Mouse (Mus musculus) kidney, adult 8-10 months (tissue): ENCODE data around the gene Usp2.

Experiments
- DNase-seq, 2 experiments: peaks; one replicate each; pipeline ENCODE4 v3.0.0; 2022

Gene Usp2

GRCm38 (mm10) chr9:44076764-44077120, 9.9 kb downstream of the Usp2 start:
- peak; percentile 90 to 92 for DNase-seq

GRCm38 (mm10) chr9:44077266-44077910, 10.6 kb downstream of the Usp2 start:
- peak; percentile 12 to 21 for DNase-seq

GRCm38 (mm10) chr9:44078136-44078797, 11.4 kb downstream of the Usp2 start:
- DNase-seq = peak; percentile 70 to 76

- peak; percentile 94 to 97 for DNase-seq
These were observed 12.3 kb downstream of the Usp2 start for GRCm38 (mm10) chr9:44078955-44079756.

GRCm38 (mm10) chr9:44079997-44080780, 13.4 kb downstream of the Usp2 start:
- DNase-seq = peak; percentile 87 to 93

GRCm38 (mm10) chr9:44080953-44081352, 14.1 kb downstream of the Usp2 start:
- DNase-seq = no peak

- no peak for DNase-seq
These were observed 14.8 kb downstream of the Usp2 start for GRCm38 (mm10) chr9:44081581-44081980.

- no peak for DNase-seq
These were observed 15.4 kb downstream of the Usp2 start for GRCm38 (mm10) chr9:44082266-44082665.

- DNase-seq = peak; percentile 91
These were observed 16.7 kb downstream of the Usp2 start for GRCm38 (mm10) chr9:44083392-44084121.

GRCm38 (mm10) chr9:44084236-44084635, 17.4 kb downstream of the Usp2 start:
- DNase-seq = no peak

- peak; percentile 96 to 97 for DNase-seq
These were observed 17.9 kb downstream of the Usp2 start for GRCm38 (mm10) chr9:44084659-44085229.

GRCm38 (mm10) chr9:44085276-44085675, 18.5 kb downstream of the Usp2 start:
- DNase-seq = no peak

- DNase-seq = peak; percentile 85
These were observed 19.2 kb downstream of the Usp2 start for GRCm38 (mm10) chr9:44085741-44086665.

GRCm38 (mm10) chr9:44086960-44087359, 20.1 kb downstream of the Usp2 start:
- DNase-seq = peak in 1 of 2 experiments; percentile 72

GRCm38 (mm10) chr9:44087761-44088455, 21.1 kb downstream of the Usp2 start:
- peak in 1 of 2 experiments; percentile 61 for DNase-seq

GRCm38 (mm10) chr9:44088877-44089608, 22.2 kb downstream of the Usp2 start:
- DNase-seq = no peak

GRCm38 (mm10) chr9:44093612-44094503, 27.0 kb downstream of the Usp2 start:
- DNase-seq = peak; percentile 82

- DNase-seq = no peak
These were observed 27.9 kb downstream of the Usp2 start for GRCm38 (mm10) chr9:44094737-44095136.
